Mouse (Mus musculus) layer of hippocampus, postnatal 25 days (tissue): ENCODE results near the gene C1galt1. TPM values are rescaled to one million over a fixed set of nuclear protein-coding genes. Genes with fewer than 3 reads are reported as not detected.

ENCODE experiments used
- DNase-seq, 2 experiments: peaks; one replicate each; pipeline ENCODE4 v3.0.0; 2022; ENCODE audit warnings: mixed read lengths in 2 of 2, low spot score in 1 of 2; ENCODE audit errors: extremely low spot score in 1 of 2
- total RNA-seq, 2 experiments: library from RNA; stranded (reverse); gene quantifications; 2 replicates each; pipeline ENCODE4 v1.2.3; 2021

Gene C1galt1
- total RNA-seq = 10 to 100 TPM; 10.4 TPM

DNA sequence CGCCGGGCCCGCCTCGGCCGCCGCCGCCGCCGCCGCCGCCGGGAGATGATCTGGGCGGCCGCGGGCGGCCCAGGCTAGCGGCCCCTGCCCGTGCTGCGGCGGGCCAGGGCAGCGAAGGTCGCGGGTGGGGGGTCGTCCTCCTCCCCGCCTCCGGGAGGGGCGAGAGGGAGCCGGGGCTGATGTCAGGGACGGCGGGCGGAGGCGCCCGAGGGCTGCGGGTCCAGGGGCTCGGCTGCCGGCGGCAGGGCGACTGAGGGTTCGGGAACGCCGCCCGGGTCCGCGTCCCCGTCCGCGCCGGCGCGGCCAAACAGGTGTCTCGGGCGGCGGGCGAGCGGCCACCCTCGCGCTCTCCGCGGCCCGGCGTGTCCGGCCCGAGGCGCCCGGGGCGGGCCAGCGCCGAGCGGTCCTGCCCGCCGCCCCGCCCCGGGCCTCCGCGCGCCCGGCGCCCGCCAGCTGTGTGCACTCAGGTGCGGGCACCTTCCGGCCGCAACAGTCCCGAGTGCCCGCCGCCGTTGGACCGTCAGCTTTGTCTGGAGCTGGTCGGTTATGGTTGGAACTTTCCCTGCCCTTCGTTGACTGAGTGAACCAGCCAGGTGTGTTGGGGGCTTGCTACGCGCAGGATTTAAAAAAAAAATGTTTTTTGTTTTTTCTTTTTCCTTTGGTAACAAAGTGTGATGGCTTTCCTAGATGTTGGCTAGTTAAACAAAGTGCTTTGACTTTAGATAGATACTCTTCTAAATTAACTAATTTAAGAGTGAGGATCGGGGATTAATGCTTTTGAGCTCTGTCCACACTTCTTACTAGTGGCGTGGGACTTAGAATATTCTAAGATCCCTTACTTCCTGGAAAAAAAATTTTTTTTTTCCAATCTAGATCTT, at the start of gene C1galt1:
TSS of gene C1galt1 (plus strand) at position 41 of the 878 bp plus-strand sequence.
- peak in 1 of 2 experiments; percentile 15 for DNase-seq

DNA sequence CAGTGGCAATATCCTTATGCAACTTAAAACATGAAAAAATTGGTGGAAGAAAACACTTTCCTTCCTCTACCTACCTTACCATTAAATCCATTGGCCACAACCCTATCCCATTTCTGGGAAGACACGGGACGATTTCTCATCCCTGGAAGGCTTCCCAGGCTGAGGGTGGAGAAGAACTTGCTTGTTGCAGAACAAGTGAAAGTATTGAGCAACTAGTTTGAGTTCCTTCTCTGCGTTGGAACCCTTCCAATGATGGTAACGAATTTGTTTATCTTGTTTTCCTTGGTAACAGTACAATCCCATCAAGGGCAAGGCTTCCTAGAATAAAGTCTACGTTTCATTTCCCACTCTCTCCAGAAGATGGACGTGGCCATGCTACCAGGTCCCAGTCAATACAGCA, 44.7 kb upstream of the C1galt1 start:
- DNase-seq = no peak

DNA sequence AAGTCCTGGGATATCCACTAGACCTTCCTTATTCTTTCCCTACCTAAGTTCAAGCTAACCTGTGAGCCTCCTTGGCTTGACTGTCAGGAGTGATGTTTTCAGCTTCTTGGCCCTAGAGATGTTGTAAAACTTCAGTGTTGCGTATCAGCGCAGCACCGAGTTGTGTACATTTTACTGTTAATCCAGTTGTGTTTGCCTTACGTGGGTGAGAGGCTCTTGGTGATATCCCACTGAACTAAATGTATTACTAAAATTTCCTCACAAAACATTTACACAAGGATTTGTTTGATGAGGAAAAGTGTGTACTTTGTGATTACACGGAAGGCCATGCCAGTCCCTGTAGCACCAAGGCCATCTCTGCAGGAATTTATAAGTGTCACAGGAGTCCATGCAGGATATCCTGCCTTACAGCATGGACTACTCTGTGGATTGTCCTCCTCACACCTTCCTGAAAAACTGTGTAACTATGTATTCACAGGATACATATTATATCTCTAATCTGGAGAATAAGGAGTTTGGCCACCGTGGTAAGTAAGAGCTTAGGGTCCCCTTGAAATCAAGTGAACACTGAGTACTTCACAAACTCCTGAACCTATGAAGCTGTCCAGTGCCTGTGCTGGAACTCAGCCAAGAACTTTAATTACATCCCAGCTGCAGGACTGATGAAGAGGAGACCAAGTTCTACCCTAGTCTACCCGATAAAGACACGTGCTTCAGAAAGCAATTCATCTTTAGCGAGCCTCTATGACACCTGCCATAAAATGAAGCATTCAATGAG, 40.7 kb upstream of the C1galt1 start:
- DNase-seq = no peak

DNA sequence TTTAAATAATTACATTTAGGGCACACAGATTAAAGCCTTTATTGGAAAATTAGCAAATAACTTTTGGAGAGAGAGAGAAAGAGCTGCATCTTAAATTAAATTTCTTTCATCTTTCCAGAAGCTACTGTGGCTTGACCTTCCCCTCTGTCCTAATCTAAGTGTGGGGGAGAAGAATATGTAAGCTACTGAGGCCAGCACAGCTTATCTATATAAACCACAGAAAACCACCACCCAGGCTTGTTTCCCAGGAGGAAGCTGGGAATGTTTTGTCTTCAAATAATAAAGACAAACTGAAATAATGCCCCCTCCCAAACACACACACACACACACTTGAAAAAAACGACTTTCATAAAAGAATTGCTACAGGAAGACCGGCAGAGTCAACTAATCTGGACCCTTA, 30.5 kb upstream of the C1galt1 start:
- no peak for DNase-seq

DNA sequence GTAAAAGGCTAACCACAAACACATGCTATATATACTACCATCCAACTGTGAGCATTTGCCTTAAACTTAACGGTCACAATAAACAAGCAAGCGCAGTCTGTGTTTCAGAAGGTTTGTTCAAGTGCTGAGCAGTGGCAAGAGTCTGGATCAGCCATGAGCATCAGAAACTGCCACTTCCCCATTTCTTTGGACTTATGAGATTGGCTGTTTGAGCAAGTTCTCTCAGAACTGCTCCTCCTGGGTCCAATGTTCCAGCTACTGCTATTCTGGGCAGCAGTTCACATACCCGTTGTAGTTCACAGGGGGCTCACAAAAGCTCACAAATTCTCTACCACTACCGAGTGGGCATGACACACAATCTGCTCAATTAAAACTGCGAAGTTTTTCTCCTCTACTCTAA, 28.4 kb upstream of the C1galt1 start:
- DNase-seq = no peak

DNA sequence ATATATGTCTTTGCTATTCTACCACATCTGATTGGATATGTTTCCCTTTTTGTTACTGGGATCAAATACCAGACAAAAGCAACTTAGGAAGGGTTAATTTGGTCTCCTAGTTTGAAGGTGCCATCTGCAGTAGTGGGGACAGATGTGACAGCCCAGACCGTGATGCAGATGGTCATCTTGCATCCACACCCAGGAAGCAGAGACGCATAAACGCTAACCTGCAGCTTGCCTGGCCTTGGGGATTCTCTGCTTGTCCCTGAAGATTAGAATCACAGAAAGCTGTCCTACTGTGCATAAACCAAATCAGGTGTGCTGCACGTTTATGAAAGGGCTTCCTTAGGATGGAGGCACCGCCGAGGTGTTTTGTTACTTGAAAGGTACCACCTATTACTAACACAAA, 22.0 kb upstream of the C1galt1 start:
- no peak for DNase-seq

DNA sequence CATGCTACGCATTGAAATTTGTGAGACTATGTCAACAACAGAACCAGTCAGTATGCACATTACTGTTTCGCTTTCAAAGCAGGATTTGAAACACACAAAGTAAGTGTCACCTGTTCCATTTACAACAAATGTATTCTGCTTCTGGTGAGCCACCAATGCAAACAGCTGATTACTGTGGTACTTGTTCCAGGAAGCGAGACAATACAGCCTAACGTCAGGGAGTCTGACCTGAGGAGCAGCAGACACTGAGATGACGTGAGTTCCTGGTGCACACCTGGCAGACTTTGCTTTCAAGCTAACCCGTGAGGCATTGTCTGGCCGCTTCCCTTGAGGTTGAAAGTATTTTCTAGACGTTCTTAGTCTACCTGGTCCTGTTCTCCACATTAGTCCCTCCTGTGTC, 13.8 kb upstream of the C1galt1 start:
- DNase-seq = no peak

DNA sequence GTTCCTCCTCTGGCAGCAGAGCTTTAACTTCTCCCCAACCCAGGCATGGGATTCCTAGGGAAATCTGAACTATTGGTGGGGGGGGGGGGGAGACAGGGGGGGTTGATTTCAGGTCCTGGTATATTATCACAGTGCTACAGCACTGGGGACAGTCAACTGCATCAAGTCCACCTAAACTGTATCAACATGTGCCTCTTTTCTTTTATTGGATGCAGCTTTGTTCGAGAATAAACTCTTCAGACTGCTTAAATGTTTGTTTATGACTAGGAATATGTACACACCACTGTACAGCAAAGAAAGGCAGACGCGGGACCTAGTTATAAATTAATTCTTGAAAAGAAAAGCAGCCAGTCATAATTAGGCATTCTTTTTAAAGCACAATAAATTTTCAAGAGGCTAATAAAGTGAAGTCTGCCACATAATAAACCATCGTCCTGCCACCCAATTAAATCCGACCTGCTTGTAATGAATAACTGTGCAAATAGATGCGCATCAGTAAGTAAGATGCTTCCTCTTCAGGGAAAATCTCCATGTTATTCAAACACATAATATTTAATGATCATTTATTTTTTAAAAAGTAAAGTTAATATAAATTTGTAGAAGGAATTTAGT, 12.0 kb upstream of the C1galt1 start:
- DNase-seq = no peak

DNA sequence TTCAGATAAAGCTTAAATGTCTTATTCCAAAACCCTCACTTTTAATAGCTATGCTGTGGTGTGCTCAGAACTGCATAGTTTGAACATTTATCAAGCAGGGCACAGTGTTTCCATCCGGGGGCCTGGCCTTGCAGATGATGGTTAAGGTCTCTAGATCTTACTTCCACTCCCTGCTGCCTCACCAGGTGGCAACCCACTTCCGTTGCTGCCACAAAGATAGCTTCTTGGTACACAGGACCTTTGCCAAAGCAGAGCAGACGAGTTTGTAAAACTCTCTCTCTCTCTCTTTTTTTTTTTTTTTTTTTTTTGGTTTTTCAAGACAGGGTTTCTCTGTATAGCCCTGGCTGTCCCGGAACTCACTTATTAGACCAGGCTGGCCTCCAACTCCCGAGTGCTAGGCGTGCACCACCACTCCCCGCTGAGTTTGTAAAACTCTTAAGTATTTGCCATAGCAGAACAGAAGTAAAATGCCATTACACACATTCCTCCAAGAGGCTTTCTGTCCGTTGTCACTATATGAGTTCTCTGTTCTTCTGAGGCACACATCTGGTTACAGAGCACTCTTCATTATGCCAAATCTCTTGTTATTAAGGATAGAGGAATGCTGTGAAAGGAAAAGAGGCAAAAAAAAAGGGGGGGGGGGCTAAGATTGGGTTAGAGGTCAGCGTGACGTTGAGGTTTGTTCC, 773 bp upstream of the C1galt1 start:
- DNase-seq = no peak

DNA sequence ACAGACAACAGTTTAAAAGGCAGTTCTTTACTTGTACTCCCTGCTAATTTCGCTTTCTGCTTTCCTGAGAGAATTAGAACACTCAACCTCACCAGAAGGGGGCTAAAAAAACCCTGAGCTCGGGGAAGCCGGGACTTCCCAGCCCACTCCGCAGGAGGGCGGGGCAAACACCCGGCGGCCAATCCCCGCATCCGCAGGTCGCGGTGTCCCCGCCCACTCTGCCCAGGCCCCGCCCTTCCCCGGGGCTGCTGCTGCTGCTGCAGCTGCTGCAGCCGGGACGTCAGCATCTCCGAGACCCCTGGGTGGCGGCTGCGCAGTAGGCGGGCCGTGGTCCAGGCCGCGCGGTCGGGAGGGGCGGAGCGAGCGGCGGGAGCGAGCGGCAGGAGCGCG, 235 bp upstream of the C1galt1 start:
- peak; percentile 85 to 87 for DNase-seq

DNA sequence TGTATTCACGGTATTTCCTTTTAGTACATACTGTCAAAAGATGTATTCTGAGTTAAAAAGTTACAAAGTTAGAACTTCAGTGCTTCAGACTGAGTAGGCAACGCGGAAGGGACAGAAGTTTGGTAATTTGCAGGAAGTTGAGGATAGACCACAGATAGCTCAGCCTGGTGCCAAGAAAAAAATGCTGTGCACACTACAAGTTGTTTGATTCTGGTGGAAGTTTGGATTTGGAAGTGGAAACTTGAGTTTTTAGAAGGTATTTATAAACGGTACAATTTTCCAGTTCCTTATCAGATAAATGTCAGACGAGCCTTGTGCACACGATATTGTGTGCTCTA, 1.0 kb downstream of the C1galt1 start:
- DNase-seq = no peak

DNA sequence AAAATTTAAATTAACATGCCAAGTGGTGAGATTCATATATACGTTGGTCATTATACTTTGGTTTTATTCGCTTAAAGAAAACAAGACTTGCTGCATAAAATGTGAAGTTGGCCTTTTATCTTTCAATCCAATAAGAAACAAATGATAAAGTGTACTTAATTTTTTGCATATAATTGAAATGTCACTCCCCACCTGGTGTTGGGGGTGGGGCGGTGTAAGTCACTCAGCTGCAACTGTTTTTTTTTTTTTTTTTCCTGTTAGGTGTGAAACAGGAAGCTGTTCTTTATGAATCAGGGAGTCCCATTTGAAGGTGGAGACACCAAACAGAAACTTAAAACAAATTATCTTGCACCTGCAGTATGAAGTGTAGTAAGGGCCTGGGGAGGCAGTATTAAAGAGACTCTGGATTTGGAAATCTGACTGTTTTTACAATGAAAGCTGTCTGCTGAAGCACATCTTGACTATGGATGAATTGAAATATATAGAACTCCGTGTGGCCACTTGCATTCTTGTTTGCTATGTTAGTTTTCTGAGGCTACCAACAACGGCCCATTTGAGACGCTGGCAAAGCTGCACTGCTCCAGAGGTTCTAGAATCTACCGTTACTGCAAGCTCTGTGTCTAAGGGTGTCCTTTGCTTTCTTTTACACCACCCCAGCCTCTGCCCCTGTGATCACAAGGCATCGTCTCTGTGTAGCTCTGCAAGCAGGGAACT, 2.2 kb downstream of the C1galt1 start:
- no peak for DNase-seq

DNA sequence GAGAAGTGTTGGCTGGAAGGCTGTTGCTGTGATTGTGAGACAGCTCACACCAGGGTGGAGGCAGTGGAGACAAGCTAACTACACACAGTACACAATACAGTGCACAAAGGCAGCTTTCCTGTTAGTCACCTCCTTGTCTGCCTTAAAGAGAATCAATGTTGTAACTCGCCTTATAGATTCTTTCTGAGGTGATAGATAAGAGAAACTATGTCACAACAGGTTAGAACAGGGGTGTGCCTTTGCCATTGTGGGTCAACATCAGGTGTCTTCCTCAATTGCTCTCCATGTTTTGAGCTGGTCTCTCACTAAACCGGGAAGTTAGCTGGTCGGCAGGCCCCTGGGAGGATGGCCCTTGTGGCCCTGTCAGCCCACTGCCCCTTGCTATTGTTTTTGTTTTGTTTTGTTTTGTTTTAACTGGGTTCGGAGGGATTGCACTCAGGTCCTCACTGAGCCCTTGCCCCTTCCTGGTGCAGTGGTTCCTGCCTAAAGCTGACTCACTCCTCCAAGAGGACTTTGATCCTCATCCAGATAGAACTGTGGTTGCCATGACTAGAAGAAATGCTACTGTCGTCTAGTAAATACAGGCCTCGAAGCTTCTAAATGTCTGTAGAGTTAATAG, 3.4 kb downstream of the C1galt1 start:
- DNase-seq = no peak

DNA sequence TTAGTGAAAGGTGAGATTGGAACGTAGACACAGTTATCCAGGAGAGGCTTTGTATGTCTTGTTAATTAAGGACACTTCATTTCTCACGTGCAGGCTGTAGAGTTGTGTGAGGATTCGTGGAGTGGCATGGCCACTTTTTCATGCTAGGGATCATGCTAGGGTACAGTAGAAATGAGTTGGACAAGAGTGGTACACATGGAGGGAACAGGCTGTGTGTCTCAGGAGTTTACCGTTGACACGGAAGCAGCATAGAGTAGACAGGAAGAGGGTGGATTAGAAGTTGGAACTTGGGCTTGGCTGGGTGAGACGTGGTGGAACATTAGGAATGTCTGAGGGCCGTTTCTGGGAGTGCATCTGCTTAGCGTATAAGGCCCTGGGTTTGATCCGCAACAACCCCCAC, 4.1 kb downstream of the C1galt1 start:
- DNase-seq = no peak

DNA sequence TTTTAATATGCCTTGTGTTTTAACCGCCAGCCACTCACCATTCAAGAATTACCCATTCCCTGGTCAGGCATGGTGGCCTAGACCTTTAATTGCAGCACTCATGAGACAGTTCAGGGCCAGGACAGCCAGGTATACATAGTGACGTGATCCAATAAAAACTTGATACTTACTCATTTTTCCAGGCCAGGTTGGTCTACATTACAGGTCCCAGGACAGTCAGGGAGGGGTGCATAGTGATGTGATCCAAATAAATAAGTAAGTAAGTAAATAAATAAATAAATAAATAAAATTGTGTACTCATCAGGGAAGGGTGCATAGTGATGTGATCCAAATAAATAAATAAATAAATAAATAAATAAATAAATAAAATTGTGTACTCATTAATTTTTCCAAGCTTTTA, 6.4 kb downstream of the C1galt1 start:
- no peak for DNase-seq

DNA sequence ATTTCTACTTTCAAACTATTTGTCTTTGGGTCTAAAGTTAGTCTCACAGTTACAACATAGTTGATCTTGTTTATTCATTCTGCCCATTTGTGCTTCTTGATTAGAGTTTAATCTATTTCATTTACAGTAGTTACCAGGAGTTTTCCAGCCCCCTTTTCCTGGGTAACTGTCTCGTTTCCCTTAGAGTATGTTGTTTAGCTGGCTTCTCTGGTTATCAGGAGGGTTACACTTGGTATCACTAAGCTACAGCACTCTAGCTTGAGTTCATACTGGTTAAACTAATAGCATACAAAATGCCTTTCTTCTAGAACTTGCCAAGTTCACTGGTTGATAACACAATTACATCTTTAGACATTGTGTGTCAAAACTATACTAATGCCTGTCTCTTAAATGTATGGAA, 8.3 kb downstream of the C1galt1 start:
- no peak for DNase-seq

DNA sequence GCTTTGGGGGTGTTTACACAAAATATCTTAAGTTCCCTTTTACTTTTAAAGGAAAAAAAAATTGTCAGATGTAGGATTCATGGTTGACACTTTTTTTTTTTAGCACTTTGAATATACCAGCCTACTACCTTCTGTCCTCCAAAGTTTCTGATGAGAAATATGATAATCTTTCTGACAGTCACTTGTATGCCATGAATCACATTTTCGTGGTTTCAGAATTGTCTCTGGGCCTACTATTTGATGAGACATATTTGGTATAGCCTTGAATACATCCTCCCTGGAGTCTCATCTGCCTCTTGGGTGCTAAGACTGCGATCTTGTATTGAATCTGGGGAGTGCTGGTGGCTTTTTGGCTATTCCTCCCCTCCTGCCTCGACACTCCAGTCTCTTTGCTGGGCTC, 8.8 kb downstream of the C1galt1 start:
- DNase-seq = no peak

DNA sequence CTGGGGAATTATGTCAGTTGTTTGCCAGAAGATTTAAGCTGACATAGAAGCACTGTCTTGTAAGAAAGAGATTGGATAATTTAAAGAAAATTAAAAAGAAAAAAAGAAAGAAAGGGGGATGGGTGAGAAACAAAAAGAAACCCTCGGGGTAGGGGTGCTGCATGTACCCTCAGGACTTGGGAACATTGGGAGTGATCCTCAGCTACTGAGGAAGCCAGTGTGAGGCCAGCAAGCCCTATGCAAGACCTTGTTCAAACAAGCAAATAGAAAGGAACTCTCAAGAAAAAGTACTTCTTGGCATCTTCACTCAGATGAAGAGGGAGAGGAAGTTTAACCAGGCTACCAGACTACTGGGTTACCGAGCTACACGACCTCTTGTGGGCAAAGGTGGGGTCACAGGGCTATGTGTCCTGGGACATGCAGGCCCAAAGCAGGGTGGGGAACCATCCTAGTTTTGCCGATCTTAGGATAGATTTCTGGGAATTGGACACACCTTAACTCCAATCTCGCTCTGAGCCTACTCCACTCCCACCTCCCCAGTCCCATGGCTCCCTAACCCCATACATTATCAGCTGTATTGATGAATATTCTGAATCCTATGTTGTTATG, 12.1 kb downstream of the C1galt1 start:
- no peak for DNase-seq
